Mouse (Mus musculus): ENCODE measurements around the gene Sox5. TPM values are rescaled to one million over a fixed set of nuclear protein-coding genes. Genes with fewer than 3 reads are reported as not detected.

Sox5 gene
- 1.0 TPM for polyA plus RNA-seq (2014; fragmentation: Illumina TruSeq; extraction: RNeasy Lipid Tissue Mini Kit (QIAGEN cat#74804); ENCODE audit: low replicate concordance)

GRCm38 (mm10) chr6:144781431-144782030 is at the start of gene Sox5:
Sox5 (minus strand) TSS chr6:144781977.

